Comparison of ENCODE assay signal across 14 mouse cellular contexts in the genomic region with DNA sequence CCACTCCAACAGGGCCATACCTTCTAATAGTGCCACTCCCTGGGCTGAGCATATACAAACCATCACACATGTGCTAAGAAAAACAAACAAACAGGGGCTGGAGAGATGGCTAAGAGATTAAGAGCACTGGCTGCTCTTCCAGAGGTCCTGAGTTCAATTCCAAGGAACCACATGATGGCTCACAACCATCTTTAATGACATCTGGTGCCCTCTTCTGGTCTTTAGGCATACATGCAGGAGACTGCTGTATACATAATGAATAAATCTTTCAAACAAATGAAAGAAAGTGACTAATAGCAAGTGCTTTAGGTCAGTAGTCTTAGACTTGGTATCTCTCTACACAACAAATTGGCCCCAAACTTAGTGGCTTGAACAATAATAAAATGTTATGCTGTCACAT. TPM values are rescaled to one million over a fixed set of nuclear protein-coding genes. Genes with fewer than 3 reads are reported as not detected.
A peak's percentile ranks its signal among the peaks of the same experiment; 100 is the strongest.
DNase-seq lines count a peak whose midpoint lies in the region; ATAC-seq and TF ChIP-seq lines count a peak whose summit lies in the region.
"Had no signal": no experiment of that assay in that cellular context is flagged by ENCODE, and none has a peak within 500 bp of the region (broad histone marks: within the 10 kb centered on the region; RNA-seq: fewer than 3 reads in every experiment).

No protein-coding gene starts in this region.

- H3K27me3 ChIP-seq in liver, adult 2 months (ENCODE audit: control insufficient read depth, insufficient read depth, low read length): no peaks in the 10 kb centered on the region
- no peaks in the 10 kb centered on the region for H3K27me3 ChIP-seq in liver, embryonic 12.5 days (replicated peaks)
- H3K27me3 ChIP-seq in limb, embryonic 13.5 days: no peaks in the 10 kb centered on the region
- H3K27me3 ChIP-seq: heart, embryonic 13.5 days; hindbrain, embryonic 12.5 days; lung, embryonic 15.5 days had no signal

- TF ChIP-seq CTCF in liver, adult 2 months (IDR thresholded peaks at IDR 0.05; ENCODE audit: low read depth, low read length): no peak

- no peak overlapping the region for H3K4me2 ChIP-seq in liver, embryonic 12.5 days
- no peak overlapping the region for H3K4me2 ChIP-seq in limb, embryonic 13.5 days (replicated peaks)
- H3K4me2 ChIP-seq: heart, embryonic 13.5 days; hindbrain, embryonic 12.5 days; lung, embryonic 15.5 days had no signal

- H3K36me3 ChIP-seq in liver, adult 2 months (ENCODE audit: control insufficient read depth, insufficient read depth, low read length): no peaks in the 10 kb centered on the region
- H3K36me3 ChIP-seq in liver, embryonic 12.5 days: no peaks in the 10 kb centered on the region
- H3K36me3 ChIP-seq in limb, embryonic 13.5 days: no peaks in the 10 kb centered on the region
- H3K36me3 ChIP-seq: embryonic facial prominence, embryonic 10.5 days; heart, embryonic 13.5 days; hindbrain, embryonic 12.5 days; lung, embryonic 15.5 days had no signal

- H3K27ac ChIP-seq in liver, adult 2 months (replicated peaks; ENCODE audit: insufficient read depth, low read depth, low read length): no peak overlapping the region
- no peak overlapping the region for H3K27ac ChIP-seq in liver, embryonic 12.5 days
- H3K27ac ChIP-seq in limb, embryonic 13.5 days: peak overlapping the region; percentile 75
- H3K27ac ChIP-seq: lung, embryonic 15.5 days had no signal

- ATAC-seq in liver, embryonic 12.5 days: no peak
- ATAC-seq in CD4-positive, CD25-positive, alpha-beta regulatory T cell, adult 4 months: peak; percentile 53
- no peak for ATAC-seq in limb, embryonic 13.5 days (ENCODE audit: low FRiP score, low read depth)

- H3K9me3 ChIP-seq in liver, embryonic 12.5 days (replicated peaks): no peaks in the 10 kb centered on the region
- no peaks in the 10 kb centered on the region for H3K9me3 ChIP-seq in limb, embryonic 13.5 days
- H3K9me3 ChIP-seq: embryonic facial prominence, embryonic 10.5 days; heart, embryonic 13.5 days; hindbrain, embryonic 12.5 days; lung, embryonic 15.5 days had no signal

- H3K9ac ChIP-seq in liver, adult 2 months (ENCODE audit: low read depth, low read length): no peak overlapping the region
- H3K9ac ChIP-seq in liver, embryonic 12.5 days: no peak overlapping the region
- H3K9ac ChIP-seq in limb, embryonic 13.5 days: no peak overlapping the region
- H3K9ac ChIP-seq: heart, embryonic 13.5 days; hindbrain, embryonic 12.5 days; lung, embryonic 15.5 days had no signal

- TF ChIP-seq POLR2A in liver, adult 2 months (IDR thresholded peaks at IDR 0.05; ENCODE audit: extremely low read depth, insufficient read depth, low read length): no peak

- H3K4me1 ChIP-seq in liver, adult 2 months (ENCODE audit: control insufficient read depth, insufficient read depth, low read length): no peaks in the 10 kb centered on the region
- no peaks in the 10 kb centered on the region for H3K4me1 ChIP-seq in liver, embryonic 12.5 days
- peaks cover 11% of the 10 kb centered on the region for H3K4me1 ChIP-seq in limb, embryonic 13.5 days
- H3K4me1 ChIP-seq: hindbrain, embryonic 12.5 days; lung, embryonic 15.5 days had no signal

- no peaks in the 10 kb centered on the region for H3K79me2 ChIP-seq in liver, adult 2 months (ENCODE audit: control insufficient read depth, insufficient read depth, low read length)

- no peak overlapping the region for H3K4me3 ChIP-seq in liver, adult 2 months (ENCODE audit: insufficient read depth, low read depth, low read length)
- H3K4me3 ChIP-seq in liver, embryonic 12.5 days: no peak overlapping the region
- no peak overlapping the region for H3K4me3 ChIP-seq in limb, embryonic 13.5 days
- H3K4me3 ChIP-seq: embryonic facial prominence, embryonic 10.5 days; heart, embryonic 13.5 days; hindbrain, embryonic 12.5 days; lung, embryonic 15.5 days had no signal

- peak; percentile 13 for DNase-seq in liver, adult 2 months (ENCODE audit: extremely low read depth, low read depth, low spot score)
- DNase-seq in A20 (ENCODE audit: low read depth, low spot score): peak; percentile 43
- DNase-seq in urinary bladder, postnatal 36 days (ENCODE audit: low spot score in 2 of 2): no peak
- DNase-seq in adrenal gland, postnatal 14 days: no peak
- DNase-seq: cerebellum, postnatal 10 days; gastrocnemius, postnatal 36 days; kidney, adult 2 months had no signal

RNA-seq across cellular contexts. Expression of gene Tmpo, which starts 26.2 kb away (rescaled TPM):
- 38.4 and 43.3 TPM in 2 replicates for total RNA-seq in liver, adult 2 months (2014; rRNA removed)
- 10.7 and 12.1 TPM in 2 replicates for polyA plus RNA-seq in liver, adult 2 months (2012; rRNA removed)
- 215 and 229 TPM in 2 replicates for polyA plus RNA-seq in liver, embryonic 12.5 days (2016; fragmentation: Nextera tagmentation; extraction: Ambion mirVana)
- 10 to 100 TPM; 35.8 to 68.9 TPM for polyA plus RNA-seq in CD4-positive, CD25-positive, alpha-beta regulatory T cell, adult 4 months (2017; shearing (Covaris generic))
- polyA plus RNA-seq in limb, embryonic 13.5 days (2015; fragmentation: Nextera tagmentation; extraction: Ambion mirVana): 273 and 275 TPM in 2 replicates
- total RNA-seq in adrenal gland, postnatal 14 days (2021): 117 and 128 TPM in 2 replicates

Comparison
In these comparisons a context has a peak if more than half of its experiments do, and no peak if none do; other contexts are left out.
1. DNase-seq: peak in liver, adult 2 months (single experiment) and A20 (single experiment); none in urinary bladder, postnatal 36 days (0 of 2) and adrenal gland, postnatal 14 days (single experiment).